Mouse (Mus musculus) thymus, adult 2 months (tissue): ENCODE measurements at regions not wholly inside any gene's neighbourhood (a gene's known extent, or its start where the extent isn't known, plus 50 kb on each side); places are given as distances from the start of the nearest gene placed in this dataset.

ENCODE experiments used
- DNase-seq: peaks from one replicate; pipeline ENCODE4 v3.0.0; 2021
- H3K27ac ChIP-seq: fragments of 200-500 bp; 2 replicates; pipeline ENCODE4 v1.5.1; 2012; ENCODE audit warnings: low read length, control low read depth; ENCODE audit not compliant: control insufficient read depth, insufficient read depth
- H3K27me3 ChIP-seq: fragments of 200-500 bp; 2 replicates; pipeline ENCODE4 v1.6.1; 2012; ENCODE audit warnings: mild to moderate bottlenecking, low read length, moderate library complexity, mixed read lengths; ENCODE audit not compliant: control insufficient read depth, insufficient read depth
- H3K36me3 ChIP-seq: fragments of 200-500 bp; 2 replicates; pipeline ENCODE4 v1.6.1; 2012; ENCODE audit warnings: mild to moderate bottlenecking, low read length, moderate library complexity; ENCODE audit not compliant: control insufficient read depth, insufficient read depth
- H3K4me1 ChIP-seq: fragments of 200-500 bp; replicated peaks from 2 replicates; pipeline ENCODE4 v1.6.1; 2012; ENCODE audit warnings: low read length; ENCODE audit not compliant: control insufficient read depth, insufficient read depth
- H3K4me3 ChIP-seq: fragments of 200-500 bp; 2 replicates; pipeline ENCODE4 v1.5.1; 2012; ENCODE audit warnings: mild to moderate bottlenecking, low read length, control low read depth, moderate library complexity; ENCODE audit not compliant: control insufficient read depth, insufficient read depth
- CTCF ChIP-seq: fragments of 200-500 bp; IDR thresholded peaks from 2 replicates; pipeline ENCODE4 v1.5.1; 2012; ENCODE audit warnings: mild to moderate bottlenecking, control low read depth, low read length, moderate library complexity, borderline replicate concordance; ENCODE audit not compliant: control insufficient read depth, poor library complexity, insufficient read depth; ENCODE audit errors: extremely low read depth
- POLR2A ChIP-seq: fragments of 200-500 bp; IDR thresholded peaks from 2 replicates; pipeline ENCODE4 v1.6.1; 2012; ENCODE audit warnings: mild to moderate bottlenecking, low read length, control low read depth, moderate library complexity; ENCODE audit not compliant: control insufficient read depth, poor library complexity, insufficient read depth; ENCODE audit errors: extremely low read depth
- WGBS: fragments of 180-500 bp; shearing (Covaris S2); methylation state at CpG from one replicate; pipeline ENCODE4 v1.1.7; 2018; 5-methylcytosine and 5-hydroxymethylcytosine counted together

DNA sequence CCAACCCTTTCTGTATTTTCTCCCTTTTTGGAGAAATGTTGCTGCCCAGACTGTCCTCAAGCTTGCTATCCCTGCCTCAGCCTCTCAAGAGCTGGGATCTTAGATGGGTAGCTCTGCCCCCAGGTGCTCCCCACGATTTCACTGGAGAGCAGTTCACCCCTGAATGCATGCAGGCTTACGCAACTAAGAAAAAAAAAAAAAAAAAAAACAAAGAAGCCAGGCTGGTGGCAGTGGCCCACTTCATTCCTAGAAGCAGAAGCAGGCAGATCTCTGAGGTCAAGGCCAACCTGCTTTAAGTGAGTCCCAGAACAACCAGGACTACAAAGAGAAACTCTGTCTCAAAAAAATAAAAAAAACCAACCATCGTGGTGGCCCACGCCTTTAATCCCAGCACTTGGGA lies 51.2 kb upstream of the Fbxo11 start:
- Histone ChIP-seq H3K4me1 (peaks cover 8% of the 10 kb centered on the region), H3K36me3 (no peaks in the 10 kb centered on the region), H3K27ac (no peak overlapping the region), H3K4me3 (no peak overlapping the region), H3K27me3 (no peaks in the 10 kb centered on the region)
- 87% methylated on average over 4 of the region's 4 CpGs for WGBS
- DNase-seq: no peak
- TF ChIP-seq CTCF: no peak

DNA sequence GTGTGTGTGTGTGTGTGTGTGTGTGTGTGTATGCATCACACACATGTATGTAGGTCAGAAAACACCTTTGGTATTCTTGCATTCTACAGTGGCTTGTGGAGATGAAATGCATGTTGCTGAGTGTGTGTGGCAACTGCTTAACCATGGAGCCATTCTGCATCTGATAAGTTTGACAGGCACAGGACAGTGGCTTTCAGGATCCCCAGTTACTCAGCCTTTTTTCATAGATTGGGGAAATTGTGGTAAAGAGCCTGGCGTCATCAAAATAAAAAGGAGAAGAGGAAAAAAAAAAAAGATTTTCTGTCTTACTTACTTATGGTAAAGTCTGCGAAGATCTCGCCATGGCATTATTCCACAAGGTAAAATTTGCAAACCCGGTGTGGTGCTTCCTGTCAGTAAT lies 53.6 kb upstream of the Fbxo11 start:
- Histone ChIP-seq H3K36me3 (no peaks in the 10 kb centered on the region), H3K27ac (no peak overlapping the region), H3K4me1 (no peaks in the 10 kb centered on the region), H3K27me3 (no peaks in the 10 kb centered on the region), H3K4me3 (no peak overlapping the region)
- DNase-seq: no peak
- WGBS: 18% methylated on average over 4 of the region's 4 CpGs
- TF ChIP-seq POLR2A: no peak

DNA sequence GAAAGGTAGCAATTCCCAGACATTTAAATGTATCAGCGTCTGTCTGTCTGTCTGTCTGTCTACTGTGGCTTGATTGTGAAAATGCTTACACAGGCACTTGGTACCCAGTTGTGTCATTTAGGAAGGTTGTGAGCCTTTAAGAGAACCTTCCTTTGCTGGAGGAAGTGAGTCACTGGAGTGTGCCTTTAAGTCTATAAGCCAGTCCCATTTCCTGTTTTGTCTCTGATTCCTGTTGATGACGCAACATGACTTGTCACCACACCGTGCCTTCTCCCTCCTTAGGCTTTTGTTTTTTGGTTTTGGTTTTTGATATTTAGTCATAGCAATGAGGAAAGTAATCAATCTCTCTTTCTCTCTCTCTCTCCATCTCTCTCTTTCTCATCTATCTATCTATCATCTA lies 58.6 kb upstream of the Fbxo11 start:
- Histone ChIP-seq H3K4me1 (no peaks in the 10 kb centered on the region), H3K27ac (no peak overlapping the region), H3K4me3 (no peak overlapping the region), H3K27me3 (no peaks in the 10 kb centered on the region), H3K36me3 (no peaks in the 10 kb centered on the region)
- WGBS: 42% methylated on average over 3 of the region's 3 CpGs
- DNase-seq: no peak
- no peak for TF ChIP-seq CTCF
- no peak for TF ChIP-seq POLR2A

DNA sequence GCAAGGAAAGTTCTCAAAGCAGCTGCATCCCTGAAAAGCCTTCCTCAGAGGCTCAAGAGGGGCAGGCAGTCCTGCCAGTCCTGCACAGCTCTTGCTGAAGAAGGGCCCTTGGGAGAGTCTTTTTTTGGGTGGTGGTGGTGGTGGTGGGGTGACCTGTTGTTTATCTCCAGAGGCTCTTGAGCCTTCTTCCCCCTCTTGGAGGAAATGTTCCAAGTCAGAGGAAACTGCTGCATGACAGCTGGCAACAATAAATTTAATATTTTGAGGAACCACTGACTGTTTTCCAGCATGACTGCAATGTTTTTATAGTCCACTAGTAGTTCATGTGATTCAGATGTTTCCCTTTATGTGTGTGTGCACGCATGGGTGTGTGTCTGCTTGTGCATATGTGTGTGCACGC lies 62.0 kb upstream of the Fbxo11 start:
- Histone ChIP-seq H3K4me1 (no peaks in the 10 kb centered on the region), H3K4me3 (no peak overlapping the region), H3K27ac (no peak overlapping the region), H3K27me3 (no peaks in the 10 kb centered on the region), H3K36me3 (no peaks in the 10 kb centered on the region)
- TF ChIP-seq CTCF (no peak), POLR2A (no peak)
- no peak for DNase-seq
- WGBS: 58% methylated on average over 2 of the region's 2 CpGs

DNA sequence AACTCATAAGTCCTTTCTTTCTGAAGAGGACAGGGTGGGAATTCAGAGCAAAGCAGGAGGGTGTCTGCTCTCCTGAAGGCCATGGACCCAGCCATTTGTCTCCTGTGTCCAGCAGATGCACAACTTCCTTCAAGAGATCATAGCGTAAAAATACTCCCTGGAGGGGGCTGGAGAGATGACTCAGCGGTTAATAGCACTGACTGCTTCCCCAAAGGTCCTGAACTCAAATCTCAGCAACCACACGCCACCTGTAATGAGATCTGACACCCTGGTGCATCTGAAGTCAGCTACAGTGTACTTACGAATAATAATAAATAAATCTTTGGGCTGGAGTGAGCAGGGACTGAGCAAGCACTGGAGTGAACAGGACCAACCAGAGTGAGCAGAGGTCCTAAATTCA lies 66.2 kb upstream of the Fbxo11 start:
- DNase-seq: no peak
- Histone ChIP-seq H3K4me1 (peaks cover 10% of the 10 kb centered on the region), H3K27me3 (no peaks in the 10 kb centered on the region), H3K36me3 (no peaks in the 10 kb centered on the region), H3K27ac (no peak overlapping the region), H3K4me3 (no peak overlapping the region)
- no peak for TF ChIP-seq POLR2A
- TF ChIP-seq CTCF: no peak
- 54% methylated on average over 4 of the region's 4 CpGs for WGBS

DNA sequence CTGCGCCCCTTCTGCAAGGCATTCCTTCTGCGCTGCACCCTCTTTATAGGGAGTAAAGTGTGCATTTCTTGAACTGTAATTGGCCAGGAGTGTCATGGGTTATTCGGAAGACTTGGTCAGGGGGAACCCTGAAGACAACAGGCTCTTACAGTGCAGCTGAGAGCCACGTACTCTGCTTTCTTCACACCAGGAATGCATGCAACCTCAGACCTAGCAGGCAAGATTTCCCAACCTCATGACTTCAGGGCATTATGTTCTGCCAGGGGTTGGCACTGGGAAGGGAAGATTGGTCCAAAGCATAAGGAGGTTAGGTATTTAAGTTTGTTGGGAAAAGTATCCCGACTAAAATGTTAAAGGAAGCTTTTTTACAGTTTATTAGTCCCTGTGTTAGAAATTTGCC lies 66.9 kb upstream of the Fbxo11 start:
- H3K27me3 ChIP-seq: no peaks in the 10 kb centered on the region
- no peak overlapping the region for H3K27ac ChIP-seq
- 95% methylated on average over 5 of the region's 5 CpGs for WGBS
- no peaks in the 10 kb centered on the region for H3K36me3 ChIP-seq
- H3K4me3 ChIP-seq: no peak overlapping the region
- H3K4me1 ChIP-seq: peaks cover 10% of the 10 kb centered on the region
- TF ChIP-seq POLR2A (no peak), CTCF (no peak)
- DNase-seq: no peak

DNA sequence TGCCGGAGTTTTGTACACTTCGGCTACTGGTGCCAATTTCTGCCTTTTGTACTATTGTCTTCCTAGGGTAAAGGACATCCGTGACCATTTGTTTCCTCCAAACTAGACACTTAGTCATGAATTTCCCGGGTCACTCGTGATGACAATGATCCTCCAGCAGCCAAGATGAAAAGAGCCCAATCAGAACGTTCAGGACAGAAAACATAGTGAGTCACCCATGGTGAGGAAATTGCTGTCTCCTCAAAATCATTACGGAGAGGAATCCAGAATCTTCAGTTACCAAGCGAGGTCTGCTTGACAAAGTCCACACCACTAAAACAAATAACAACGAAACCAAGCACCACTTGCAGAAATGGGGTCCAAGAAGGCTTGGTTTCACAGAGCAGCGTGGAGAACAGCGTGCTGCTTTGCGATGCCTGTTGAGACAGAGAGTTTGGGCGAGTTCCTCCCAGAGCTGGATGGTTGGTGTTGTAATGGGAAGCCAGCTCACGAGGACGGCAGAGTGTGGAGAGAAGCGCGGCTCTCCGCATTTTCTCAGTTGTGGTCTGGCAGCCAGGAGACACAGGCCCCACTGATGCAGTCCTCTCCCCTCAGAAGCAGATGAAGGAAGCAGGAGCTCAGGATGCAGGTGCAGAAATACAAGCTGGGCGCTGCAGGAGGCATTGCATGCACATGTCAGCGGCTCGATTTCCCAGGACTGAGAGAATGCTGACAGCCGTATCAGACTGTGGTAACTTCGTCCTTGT lies 67.7 kb upstream of the Fbxo11 start:
- H3K4me3 ChIP-seq: no peak overlapping the region
- TF ChIP-seq CTCF (no peak), POLR2A (no peak)
- H3K4me1 ChIP-seq: peaks cover 10% of the 10 kb centered on the region
- peak; percentile 14 for DNase-seq
- H3K27ac ChIP-seq: no peak overlapping the region
- no peaks in the 10 kb centered on the region for H3K36me3 ChIP-seq
- WGBS: 20% methylated on average over 23 of the region's 23 CpGs
- no peaks in the 10 kb centered on the region for H3K27me3 ChIP-seq
